Mouse (Mus musculus) E14TG2a.4 (cell line): ENCODE data around the gene Pdcl3.

Source experiments
- CTCF ChIP-seq: conservative IDR thresholded peaks from 2 replicates; pipeline ENCODE4 v1.5.1; 2014; ENCODE audit warnings: low read length
- NANOG ChIP-seq: IDR thresholded peaks from 2 replicates; pipeline ENCODE4 v1.6.1; 2014; ENCODE audit warnings: borderline replicate concordance, low read length, mixed read lengths
- POU5F1 ChIP-seq: IDR thresholded peaks from 2 replicates; pipeline ENCODE4 v1.6.1; 2014; ENCODE audit warnings: low read length, borderline replicate concordance

GRCm38 (mm10) chr1:39001106-39001505 is 15.7 kb downstream of the Pdcl3 start:
- TF ChIP-seq CTCF (peak; percentile 70), POU5F1 (no peak), NANOG (no peak)
